Mouse (Mus musculus) midbrain, embryonic 12.5 days (tissue): ENCODE measurements around the gene Lyrm9. TPM values are rescaled to one million over a fixed set of nuclear protein-coding genes. Genes with fewer than 3 reads are reported as not detected.

Experiments used
- polyA plus RNA-seq: library from polyadenylated mRNA; unstranded; fragments of >200 nt; fragmentation: Nextera tagmentation; extraction: Ambion mirVana; gene quantifications from 2 replicates; pipeline ENCODE4 v1.2.1, GENCODE M21; 2016

Lyrm9 gene
- polyA plus RNA-seq, 1 experiment from 2014 or later, result 17.0 TPM

Other genes starting within 250 kb of the Lyrm9 start
- 25.4 and 26.0 TPM in 2 replicates for gene Nlk, start 129.2 kb upstream of the Lyrm9 start, polyA plus RNA-seq
- gene Ccnq, start 74.9 kb upstream of the Lyrm9 start, polyA plus RNA-seq, result 31.0 and 35.6 TPM in 2 replicates
- 0.85 and 0.93 TPM in 2 replicates for gene Nos2, start 94.2 kb downstream of the Lyrm9 start, polyA plus RNA-seq
- 6.0 and 8.2 TPM in 2 replicates for gene Lgals9, start 158.4 kb downstream of the Lyrm9 start, polyA plus RNA-seq